Mouse (Mus musculus): ENCODE results near the gene Cd300lg.

The Cd300lg gene

DNA sequence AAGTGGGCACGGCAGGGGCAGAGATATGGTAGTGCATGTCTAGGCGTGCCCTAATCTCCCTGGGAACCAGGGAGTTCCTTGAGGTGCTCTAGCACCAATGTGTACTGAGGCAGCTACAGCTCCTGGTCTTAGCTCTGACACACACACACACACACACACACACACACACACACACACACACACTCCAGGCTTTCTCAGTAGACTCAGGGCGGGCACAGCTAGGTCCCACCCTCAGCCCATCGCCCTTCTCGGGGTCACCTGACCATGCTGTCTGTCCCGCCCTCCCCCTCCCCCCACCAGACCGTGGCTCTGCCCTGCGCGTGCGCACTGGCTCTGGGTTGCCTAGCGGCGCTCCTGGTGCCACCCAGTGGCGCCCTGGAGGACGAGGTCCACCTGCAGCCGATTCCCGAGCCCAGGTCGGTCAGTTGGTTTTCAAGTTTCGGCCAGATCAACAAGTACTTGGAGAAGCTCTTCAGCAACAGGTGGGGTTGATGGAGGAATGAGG, 55.6 kb downstream of the Cd300lg start:
- DNase-seq (ENCODE audit: low read depth) = peak; percentile 87

GRCm38 (mm10) chr11:102101219-102101618, 59.9 kb downstream of the Cd300lg start, which contains the start of gene Ppy:
TSS of gene Ppy (minus strand) at chr11:102101319.
- no peak for DNase-seq (ENCODE audit: low read depth)

- DNase-seq (ENCODE audit: low read depth) = no peak
Measured at GRCm38 (mm10) chr11:102102485-102103258, 61.4 kb downstream of the Cd300lg start.
